Mouse (Mus musculus) induced T-regulatory cell, adult 2 months (primary cell): ENCODE data around the gene Rbfox3.

Experiments used
- DNase-seq: peaks from one replicate; pipeline ENCODE4 v3.0.0-alpha.2; 2012; ENCODE audit warnings: low read depth

Gene Rbfox3

DNA sequence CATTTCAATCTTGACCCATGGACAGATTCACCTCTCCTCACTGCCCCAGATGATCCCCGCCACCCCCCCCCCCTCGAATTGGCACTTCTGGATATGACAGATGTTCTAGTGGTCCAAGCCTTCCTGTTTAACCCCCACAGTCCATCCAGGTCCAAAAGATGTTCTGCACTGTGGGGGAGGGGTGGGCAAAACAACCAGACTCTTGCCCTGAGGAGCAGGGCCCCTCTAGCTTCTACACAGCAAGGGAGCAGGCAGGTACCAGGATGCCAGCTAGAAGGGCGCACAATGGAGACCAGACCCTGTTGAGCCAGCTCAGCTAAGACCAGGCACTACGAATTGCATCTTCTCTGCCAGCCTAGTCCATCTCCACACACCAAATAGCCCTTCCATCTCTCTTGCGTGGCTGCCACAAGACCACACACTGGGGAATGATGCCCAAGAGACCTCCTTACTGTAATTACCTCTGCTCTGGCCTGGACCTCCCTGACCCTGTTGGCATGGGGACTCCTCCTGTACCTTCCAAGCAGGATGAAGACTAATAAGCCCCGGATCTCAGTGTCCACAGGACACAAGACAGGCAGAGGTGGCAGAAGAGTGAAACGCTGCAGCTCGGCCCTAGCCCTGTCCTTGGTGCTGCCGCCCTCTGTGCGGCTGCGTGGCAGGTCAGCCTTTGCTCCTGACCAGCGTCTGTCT, 5.1 kb downstream of the Rbfox3 start:
- DNase-seq, result no peak

DNA sequence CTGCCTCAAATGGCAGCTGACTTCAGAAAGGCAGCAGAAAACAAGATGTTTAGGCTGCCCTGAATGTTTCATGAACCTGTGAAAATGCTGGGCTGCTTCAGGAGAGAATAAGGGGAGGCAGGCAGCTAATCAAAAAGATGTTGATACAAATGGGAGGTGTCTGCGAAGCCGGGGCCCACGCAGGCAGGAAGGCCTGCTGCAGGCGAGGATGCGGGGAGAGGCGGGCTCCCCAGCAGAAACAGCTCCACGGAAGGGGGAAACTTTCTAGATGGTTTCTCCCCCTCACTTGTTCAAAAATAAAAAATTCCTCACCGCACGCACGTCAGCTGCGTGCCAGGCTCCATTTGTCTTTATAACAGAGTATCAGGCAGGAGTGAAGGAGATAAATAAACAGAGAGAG, 5.7 kb downstream of the Rbfox3 start:
- DNase-seq, result no peak

DNA sequence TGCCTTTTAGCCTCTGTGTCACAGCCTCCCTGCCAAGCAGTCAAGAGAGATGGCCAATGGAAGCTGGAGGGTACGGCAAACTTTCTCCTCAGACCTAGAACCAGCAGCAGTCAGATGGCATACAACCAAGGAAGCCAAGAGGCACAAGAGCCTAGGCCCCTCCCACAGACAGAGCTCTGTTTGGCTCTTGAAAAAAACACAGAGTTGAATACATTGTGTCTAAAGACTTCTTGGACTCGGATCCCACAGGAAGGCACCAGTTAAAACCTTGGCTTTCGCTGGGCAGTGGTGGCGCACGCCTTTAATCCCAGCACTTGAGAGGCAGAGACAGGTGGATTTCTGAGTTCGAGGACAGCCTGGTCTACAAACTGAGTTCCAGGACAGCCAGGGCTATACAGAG, 7.1 kb downstream of the Rbfox3 start:
- DNase-seq, result no peak

DNA sequence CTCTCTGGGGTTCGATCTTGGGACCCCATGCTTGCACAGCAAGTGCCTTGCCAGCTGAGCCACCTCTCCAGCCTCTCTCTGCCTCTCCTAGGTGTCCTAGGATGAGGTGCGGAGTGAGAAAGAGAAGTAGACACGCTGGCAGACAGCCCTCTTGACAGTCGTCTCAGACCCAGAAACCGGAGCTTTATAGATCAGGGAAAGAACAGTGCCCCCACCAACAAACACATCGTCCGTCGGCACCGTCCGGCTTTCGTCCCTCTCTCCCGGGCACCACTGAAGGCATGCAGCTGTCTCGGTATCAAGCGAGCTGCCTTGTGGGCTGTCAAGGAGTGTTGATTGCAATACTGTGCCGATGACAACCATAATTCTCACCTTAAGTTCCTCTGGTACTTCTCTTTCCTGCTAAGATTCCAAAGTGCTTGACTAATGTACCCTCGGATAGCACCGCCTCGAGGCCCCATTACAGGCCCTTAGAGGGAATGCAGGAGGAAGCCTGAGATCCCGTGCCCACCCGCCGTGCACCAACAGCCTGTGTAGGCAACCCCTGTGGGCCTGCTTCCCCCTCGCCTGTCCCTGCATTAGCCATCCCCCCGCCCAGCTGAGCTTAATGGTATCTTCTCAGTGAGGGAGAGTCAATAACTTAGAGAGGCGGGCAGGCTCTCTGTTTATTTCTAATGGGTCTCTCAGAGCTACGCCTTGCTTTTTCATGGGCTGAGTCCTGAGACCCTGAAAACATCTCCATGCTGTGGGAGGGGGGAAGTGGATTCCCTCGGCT, 11.4 kb downstream of the Rbfox3 start:
- DNase-seq, result no peak

- DNase-seq, result no peak
These were observed 12.8 kb downstream of the Rbfox3 start for GRCm38 (mm10) chr11:118898643-118899042.

- DNase-seq, result no peak
These were observed 13.2 kb downstream of the Rbfox3 start for GRCm38 (mm10) chr11:118898156-118898555.

DNA sequence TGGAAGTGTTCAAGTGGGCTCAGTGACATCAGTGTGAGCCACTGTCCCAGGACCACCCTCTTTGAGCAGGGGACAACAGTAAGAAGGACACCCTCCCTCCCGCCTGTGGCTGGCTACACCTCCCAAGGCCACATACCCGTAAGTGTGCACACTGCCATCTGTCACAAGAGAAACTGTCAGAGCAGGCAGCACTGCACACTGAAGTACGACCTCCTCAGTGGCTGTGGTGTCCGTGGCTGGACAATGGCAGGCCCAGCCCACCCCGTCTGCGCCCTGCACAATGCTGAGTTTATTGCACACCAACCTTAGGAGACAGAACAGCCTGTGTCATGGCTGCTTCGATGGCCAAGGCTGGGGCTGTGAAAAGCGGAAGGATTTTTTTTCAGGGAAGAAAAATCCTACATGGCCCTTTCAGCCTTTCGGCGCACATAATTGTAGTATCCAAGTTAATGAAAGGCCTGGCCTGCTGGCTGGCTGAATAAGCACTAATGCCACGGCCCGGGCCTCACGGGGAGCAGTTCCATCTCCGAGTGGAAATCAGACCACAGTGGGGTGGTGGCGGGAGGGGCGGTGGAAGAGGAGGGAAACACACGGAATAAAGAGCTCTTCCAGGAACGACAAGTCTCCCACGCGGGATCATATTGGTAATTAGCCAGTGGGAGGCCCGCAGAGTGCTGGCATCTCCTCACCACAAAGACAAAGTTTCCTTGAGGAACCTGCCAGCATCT, 14.1 kb downstream of the Rbfox3 start:
- DNase-seq, result no peak

DNA sequence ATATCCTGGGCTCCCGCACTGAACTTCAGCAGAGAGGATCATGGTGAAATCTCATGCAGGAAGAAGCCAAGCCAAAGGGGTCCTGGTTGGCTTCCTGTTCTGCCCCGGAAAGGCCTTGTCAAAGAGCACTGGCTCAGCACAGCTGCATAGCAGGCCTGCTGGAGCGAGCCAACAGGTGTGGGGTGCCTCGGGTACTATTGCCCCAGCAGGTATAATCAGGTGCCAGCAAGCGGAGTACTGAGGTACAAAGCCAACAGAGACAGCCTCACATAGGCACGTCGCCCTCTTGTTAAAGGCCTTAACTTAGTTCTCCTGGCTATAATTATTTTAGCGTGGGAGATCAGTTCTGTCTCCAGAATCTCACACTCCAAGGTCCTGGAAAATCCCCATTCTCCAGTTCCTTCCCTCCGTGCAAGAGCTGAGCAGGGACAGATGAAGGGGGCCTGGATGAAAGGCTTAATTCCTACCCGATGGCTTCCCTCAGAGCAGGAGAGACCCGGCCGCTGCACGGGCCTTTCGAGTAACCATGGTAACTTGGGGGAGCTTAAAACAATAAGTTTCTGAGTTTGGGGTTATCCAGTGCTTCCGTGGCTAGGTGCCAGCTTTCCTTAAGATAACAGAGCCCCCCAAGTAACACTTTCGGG, 15.2 kb downstream of the Rbfox3 start:
- DNase-seq, result no peak

DNA sequence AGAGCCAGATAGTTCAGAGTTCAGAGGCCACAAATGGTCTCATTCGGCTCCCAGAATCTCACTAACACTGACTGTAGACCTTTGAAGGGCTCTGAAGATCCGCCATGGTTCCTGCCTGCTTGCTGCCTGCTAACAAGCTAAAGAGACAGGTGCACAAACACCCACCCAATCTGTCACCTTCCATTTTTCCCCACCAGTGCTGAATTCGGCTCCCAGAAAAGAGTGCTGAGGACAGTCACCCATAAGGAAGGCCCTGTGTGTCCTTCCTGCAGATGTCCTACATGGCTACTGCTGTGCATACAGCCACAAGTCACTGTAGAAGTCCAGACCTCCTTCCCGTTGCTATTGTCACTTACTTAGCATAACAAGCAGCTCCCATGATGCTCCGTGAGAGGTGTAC, 16.6 kb downstream of the Rbfox3 start:
- no peak for DNase-seq

GRCm38 (mm10) chr11:118894196-118894595, 17.2 kb downstream of the Rbfox3 start:
- DNase-seq, result no peak

- no peak for DNase-seq
These were observed 18.5 kb downstream of the Rbfox3 start for GRCm38 (mm10) chr11:118892876-118893275.

DNA sequence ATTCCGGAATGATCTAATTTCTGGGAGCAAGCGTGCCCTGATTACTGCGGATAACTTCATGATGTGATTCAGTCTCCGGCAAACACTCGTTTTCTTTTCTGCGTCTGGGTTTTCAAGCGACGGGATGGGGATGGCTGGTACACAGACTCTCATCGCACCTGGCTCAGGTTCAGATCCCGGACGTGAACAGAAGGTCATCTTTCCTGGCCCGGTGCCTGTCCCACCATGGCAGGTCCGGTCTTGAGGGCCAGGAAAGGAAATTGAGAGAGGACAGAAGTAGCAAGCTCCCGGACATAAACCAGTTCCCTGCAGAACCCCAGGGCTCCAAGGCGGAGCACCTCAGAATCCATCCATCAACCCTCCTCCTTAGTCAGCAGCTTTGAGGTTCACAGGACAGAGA, 19.9 kb downstream of the Rbfox3 start:
- no peak for DNase-seq

DNA sequence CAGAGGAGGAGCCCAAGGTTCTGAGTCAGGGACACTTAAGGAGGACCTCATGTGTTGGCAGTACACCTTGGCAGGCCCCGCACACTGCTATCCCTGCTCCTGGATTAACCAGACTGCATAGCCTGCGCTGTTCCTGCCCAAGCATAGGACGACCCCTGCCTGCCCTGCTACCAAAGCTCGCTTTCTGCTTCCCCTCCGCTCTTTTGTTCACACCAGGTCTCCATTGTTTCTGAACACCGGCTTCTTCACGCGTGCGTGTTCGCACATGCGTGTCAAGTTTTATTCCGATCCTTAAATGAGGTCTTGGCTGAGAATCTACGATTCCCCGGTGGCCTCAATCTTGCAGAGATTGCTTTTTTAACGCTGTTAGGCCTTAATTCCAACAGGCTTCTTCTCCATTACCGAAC, 20.4 kb downstream of the Rbfox3 start:
- DNase-seq, result no peak

DNA sequence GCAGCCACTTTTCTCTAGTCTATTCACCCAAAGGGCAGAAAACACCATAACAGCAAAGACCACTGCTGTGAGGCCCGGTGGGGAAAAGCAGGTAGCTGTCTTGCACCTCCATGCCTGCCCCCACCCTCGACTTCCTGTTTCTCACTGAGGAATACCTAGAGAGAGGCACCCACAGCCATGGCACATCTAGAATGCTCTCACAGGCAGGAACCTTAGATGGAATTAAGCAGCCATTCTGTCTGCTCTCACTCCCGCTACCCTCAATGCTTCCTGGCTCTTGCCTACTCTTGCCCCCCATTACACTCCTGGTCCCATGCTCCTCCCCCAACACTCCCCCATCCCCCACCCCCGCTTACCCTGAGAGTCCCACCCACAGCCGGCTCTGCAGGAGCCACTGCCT, 20.9 kb downstream of the Rbfox3 start:
- DNase-seq, result no peak

DNA sequence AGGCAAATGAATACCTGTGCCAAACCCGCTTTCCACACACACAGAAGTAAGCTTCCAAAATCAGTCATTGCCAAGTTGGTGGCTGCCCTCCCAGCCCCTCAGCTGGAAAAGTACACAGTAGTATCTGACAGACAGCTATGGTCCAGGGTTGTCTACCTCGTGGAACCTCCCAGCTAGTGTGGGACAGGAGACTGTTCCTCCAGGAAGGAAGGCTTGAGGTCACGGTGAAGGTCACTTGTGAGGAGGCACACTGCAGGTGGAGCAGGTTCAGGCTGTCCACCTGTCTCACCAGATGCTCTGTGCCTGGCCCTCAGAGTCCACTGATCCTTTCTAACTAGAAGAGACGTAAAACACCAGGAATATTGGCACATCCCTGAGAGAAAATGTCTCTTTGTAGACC, 21.9 kb downstream of the Rbfox3 start:
- DNase-seq, result no peak

- DNase-seq, result no peak
These were observed 23.0 kb downstream of the Rbfox3 start for GRCm38 (mm10) chr11:118888426-118888825.

DNA sequence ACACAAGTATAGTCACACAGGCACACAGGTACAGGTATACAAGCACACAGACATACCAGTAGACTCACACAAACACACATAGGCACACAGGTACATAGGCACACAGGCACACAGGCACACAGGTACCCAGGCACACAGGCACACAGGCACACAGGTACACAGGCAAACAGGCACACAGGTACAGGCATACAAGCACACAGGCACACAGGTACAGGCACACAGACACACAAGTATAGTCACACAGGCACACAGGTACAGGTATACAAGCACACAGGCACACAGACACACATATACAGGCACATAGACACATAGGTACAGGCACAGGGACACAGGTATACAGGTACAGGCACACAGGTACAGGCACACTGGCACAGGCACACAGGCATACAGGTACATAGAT, 24.2 kb downstream of the Rbfox3 start:
- no peak for DNase-seq

DNA sequence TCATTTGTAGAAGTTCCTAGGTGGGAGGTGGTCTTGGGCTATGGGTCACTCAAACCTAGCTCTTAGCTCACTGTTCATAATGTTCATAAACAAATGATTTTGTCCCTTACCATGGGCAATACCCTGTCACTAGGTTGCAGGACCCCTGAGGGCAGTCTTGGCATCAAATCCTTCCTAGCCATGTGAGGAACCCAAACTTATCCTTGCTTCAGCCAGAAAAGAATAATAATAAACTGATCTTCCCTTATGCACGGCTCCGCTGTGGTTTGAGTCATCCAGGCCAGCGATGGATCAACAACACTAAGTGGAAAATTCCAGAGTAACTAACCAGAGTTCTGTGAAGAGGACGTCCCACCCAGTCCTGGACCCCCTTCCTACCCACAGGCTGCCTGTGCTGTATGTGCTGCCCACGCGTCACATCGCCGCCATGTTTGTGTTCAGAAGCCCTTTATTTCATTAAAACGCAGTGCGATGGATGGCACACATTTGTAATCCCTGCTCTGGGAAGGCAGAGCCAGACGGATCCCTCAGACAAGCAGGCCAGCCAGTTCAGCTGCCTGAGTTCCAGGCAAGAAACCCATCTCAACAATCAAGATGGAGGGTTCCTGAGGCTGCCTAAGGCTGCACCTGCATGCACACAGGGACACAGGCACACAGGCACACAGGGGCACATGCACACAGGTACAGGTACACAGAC, 25.0 kb downstream of the Rbfox3 start:
- DNase-seq, result no peak

GRCm38 (mm10) chr11:118885604-118886003, 25.8 kb downstream of the Rbfox3 start:
- DNase-seq, result no peak

DNA sequence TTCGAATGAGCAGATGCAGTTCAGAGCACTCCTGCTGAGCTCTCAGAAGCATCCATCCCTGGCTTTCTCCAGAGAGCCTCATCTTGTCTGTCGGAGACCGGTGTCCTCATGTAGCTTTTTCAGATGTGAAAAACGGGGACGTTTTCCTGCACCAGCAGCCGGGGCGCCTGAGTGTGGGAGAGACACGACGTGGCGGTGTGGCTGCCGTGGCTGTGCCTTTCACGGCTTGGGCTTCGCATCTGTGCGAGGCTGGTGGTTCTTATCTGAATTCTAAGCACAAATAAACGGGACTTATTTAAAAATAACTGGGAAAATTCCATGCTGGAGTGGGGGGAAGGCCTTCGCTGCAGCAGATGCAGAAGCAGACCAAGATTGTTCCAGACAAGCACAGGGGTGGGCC, 26.3 kb downstream of the Rbfox3 start:
- no peak for DNase-seq

GRCm38 (mm10) chr11:118883143-118883542, 28.3 kb downstream of the Rbfox3 start:
- DNase-seq, result no peak
